Mouse (Mus musculus) large intestine, adult 2 months (tissue): ENCODE results near the gene Elp4. TPM values are rescaled to one million over a fixed set of nuclear protein-coding genes. Genes with fewer than 3 reads are reported as not detected.

Experiments used
- DNase-seq: peaks from one replicate; pipeline ENCODE4 v3.0.0-alpha.2; 2012; ENCODE audit warnings: low read depth, low spot score
- WGBS: fragments of 180-500 bp; shearing (Covaris S2); methylation state at CpG from one replicate; pipeline ENCODE4 v1.1.7; 2018; 5-methylcytosine and 5-hydroxymethylcytosine counted together
- polyA plus RNA-seq: library from polyadenylated mRNA; depleted of rRNA; stranded (reverse); fragments of >200 nt; gene quantifications from 2 replicates; pipeline ENCODE4 v1.2.3, GENCODE M21; 2012

Elp4 gene
- polyA plus RNA-seq, 1 experiment: 2.1 TPM

DNA sequence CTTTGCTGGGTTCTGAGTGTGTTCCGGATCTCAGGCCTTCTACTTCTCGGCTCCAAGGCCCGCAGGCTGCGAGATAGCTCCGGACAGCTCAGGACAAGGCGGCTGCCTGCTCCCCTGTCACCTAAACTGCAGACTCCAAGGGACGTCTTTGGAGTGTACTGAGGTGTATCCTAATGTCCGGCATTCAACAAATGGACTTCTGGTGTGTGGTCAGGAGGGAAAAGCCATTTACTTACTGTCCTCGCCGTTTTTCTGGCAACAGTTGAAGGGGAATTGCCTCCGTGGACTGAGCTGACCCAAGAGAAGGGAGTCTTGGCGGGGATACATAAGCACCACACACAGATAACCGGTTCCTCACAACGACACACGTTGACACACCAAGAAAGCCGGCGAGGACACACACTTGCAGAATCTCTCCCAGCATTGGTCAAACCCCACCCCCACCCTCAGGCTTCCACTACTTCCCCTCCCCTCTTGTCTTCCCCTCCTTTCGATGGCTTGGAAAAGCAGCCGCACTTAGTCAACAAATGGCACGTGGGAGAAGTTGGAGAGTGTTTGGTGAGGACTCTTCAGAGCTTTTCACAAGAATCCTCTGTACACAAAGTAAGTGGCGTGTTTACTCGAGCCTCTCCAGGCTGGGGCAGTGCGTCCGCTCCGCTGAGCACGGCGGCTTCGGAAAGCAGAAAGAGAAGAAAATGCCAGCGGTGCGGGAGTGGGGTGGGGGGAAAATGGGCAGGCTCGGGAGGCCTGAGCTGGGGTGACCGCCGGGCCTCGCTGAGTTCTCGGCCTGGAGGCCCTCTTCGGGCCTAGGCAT lies 230.1 kb downstream of the Elp4 start:
- no peak for DNase-seq

DNA sequence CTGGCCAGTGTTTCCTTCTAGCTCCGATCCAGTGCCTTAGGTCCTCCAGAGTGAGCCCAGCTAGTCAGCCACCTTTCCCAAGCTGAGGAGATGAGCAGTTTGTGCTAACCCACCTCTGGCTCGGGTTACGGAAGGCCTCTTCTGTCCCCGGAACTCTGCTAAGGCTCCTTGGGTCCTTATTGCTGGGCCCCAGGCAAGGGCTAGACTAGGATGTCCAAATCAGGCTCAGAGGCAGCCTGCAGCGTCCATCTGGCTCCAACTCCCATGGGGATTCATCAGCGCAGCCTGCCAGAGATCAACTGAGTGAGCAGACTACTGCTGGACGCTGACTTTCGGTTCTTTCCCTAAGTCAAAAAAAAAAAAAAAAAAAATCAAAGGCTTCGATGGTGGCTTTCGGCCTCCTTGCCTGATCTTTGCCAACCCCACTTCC lies 230.7 kb downstream of the Elp4 start:
- DNase-seq: no peak
- 7% methylated on average over 10 of the region's 10 CpGs for WGBS

More for the DNA sequence above, 230.1 kb downstream of the Elp4 start:
- WGBS: 6% methylated on average over 36 of the region's 36 CpGs

DNA sequence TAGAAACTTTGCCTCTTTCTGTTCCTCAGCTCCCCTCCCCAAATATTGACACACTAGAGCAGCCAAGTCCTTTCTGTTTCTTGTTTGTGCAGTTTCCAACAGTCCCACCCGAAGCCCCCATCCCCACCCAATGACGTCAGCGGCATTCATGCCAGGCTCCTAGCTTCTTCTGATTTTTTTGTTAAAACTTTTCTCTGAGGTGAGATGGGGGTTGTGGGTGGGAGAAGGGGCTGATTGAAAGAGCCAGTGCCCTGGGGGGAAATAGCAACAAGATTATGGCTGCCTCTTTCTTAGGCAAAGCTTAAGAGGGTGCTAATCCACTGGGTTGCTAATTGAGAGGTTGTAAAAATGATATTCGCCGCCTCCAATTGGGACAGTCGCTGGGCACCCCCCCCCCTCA lies 231.3 kb downstream of the Elp4 start:
- no peak for DNase-seq
- WGBS: 3% methylated on average over 6 of the region's 6 CpGs

GRCm38 (mm10) chr2:105672596-105672960 lies 231.8 kb downstream of the Elp4 start:
- 2% methylated on average over 16 of the region's 16 CpGs for WGBS
- DNase-seq: no peak

- no peak for DNase-seq
- 7% methylated on average over 25 of the region's 25 CpGs for WGBS
Observed at GRCm38 (mm10) chr2:105671798-105672595, 232.4 kb downstream of the Elp4 start.

DNA sequence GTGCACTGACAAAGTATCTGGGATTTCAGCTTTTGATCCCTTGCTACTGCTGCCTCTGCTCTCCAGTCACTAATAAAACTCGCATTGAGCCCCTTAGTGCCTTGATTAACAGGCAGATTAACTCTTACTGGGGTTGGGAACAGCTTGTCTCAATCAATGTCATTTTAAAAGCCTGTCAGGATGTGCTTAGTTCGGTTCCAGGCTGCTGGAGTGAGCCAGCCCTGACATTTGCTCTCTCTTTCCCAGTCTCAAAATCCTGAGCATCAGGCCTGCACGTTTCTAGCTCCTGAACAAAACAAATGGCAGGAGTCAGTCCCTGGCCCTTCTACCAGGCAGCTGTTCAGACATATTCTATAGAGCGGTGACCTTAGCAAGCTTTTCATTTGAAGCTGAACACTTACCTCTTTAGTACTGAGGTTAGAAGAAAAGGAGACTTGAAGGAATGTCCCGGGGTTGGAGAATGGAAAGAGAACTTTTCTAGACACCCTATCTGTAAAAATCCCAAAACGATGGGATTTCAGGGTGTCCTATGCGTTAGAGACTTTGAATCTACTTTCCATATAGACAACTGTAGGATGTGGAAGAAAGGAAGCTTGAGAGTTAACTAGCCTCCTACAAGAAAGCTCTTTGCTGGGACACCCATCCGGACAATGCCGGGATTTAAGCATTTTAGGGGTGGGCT lies 233.1 kb downstream of the Elp4 start:
- DNase-seq: no peak
- 6% methylated on average over 9 of the region's 9 CpGs for whole genome bisulfite sequencing

- no peak for DNase-seq
- 11% methylated on average over 6 of the region's 6 CpGs for WGBS
Observed at GRCm38 (mm10) chr2:105670731-105671095, 233.7 kb downstream of the Elp4 start.

- DNase-seq: no peak
- 2% methylated on average over 29 of the region's 29 CpGs for WGBS
Observed at GRCm38 (mm10) chr2:105669881-105670730, 234.3 kb downstream of the Elp4 start.

DNA sequence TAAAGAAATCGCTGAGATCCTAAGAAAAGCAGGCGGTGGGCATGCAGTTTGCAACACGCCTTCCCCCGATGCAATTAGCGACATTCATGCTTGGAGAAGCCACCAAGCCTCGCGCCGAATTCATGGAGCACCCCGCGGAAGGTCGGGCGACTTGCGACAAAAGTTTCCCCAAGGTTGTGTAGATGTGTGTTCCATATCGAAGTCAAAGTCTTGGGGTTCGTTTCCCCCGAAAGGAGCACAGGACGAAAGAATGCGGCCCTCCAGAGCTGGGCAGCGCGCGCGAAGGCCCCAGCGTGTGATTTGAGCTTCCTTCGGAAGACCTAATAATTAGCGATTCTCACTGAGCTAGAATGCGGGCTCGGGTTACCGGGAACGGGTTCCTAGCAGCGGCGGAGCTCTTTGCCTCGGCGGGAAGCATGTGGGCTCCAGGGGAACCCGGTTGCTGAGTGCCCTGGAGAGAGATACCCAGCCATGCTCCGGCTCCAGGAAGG lies 234.9 kb downstream of the Elp4 start:
- no peak for DNase-seq
- WGBS: 3% methylated on average over 35 of the region's 35 CpGs

DNA sequence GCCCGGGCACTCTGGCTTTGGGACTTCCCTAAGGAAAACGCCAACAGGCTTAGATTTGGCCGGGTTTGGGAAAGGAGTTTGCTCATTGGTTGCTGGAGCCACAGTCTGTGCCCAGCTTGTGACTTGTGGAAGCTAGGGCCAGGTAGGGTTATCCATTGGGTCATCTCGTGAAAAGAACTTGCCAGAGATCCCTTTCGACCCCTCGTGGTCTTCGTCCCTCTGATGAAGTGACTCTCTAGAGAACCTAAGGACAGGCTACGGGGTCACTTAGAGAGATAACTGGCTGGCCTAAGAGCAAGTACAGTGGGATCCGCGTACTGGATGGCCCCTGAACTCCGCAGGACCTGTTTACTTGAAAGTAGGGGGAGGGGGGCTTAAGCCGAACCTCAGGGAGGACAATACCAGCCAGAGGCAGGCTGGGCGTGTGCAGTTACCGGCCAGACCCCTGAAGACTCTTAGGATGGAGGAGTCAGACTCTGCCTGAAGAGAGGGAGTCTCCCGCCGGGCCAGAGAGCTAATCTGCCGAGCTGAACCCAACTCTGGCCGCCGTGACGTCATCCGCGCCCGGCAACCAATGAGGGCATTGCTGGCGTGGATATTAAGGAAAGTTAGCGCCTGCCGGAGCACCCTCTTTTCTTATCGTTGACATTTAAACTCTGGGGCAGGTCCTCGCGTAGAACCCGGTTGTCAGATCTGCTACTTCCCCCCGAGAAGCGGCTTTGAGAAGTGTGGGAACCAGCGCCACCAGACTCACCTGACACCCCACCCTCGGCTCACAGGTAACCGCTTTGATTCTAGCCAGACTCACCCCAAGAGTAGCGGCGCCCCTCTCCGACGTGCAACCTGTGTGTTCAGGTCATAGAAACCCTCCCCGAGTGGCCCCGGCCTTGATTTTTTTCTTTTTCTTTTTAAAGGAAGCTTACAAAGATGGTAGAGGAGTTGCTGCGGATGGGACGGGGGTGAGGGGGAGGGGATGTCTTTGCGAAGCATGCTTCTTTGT lies 235.8 kb downstream of the Elp4 start, which contains the start of gene Pax6:
Pax6 (plus strand) TSS at position 630 of the 1,000 bp plus-strand sequence.
- no peak for DNase-seq
- WGBS: 3% methylated on average over 44 of the region's 44 CpGs

DNA sequence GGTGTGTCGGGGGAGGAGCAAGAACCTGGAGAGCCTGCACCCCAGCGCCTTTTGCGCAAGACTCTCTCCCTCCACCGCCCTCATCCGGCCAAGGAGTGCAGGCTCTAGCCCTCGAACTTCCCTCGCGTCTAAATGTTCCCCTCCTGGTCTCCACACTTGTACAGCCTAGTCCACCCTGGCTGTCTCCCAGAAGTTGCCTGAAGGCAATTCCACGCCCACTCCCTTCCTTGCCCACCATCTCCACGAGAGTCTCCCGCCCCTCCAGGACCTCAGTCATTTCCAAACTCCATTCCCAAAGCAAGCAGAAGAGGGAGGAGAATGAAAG lies 236.8 kb downstream of the Elp4 start:
- no peak for DNase-seq
- 0% methylated on average over 11 of the region's 11 CpGs for WGBS

- no peak for DNase-seq
- 2% methylated on average over 41 of the region's 41 CpGs for WGBS
Observed at GRCm38 (mm10) chr2:105666763-105667625, 237.4 kb downstream of the Elp4 start.

GRCm38 (mm10) chr2:105666331-105666730 lies 238.0 kb downstream of the Elp4 start:
- no peak for DNase-seq
- 5% methylated on average over 6 of the region's 6 CpGs for WGBS

- DNase-seq: no peak
- 6% methylated on average over 5 of the region's 5 CpGs for WGBS
Observed at GRCm38 (mm10) chr2:105665491-105666250, 238.7 kb downstream of the Elp4 start.

DNA sequence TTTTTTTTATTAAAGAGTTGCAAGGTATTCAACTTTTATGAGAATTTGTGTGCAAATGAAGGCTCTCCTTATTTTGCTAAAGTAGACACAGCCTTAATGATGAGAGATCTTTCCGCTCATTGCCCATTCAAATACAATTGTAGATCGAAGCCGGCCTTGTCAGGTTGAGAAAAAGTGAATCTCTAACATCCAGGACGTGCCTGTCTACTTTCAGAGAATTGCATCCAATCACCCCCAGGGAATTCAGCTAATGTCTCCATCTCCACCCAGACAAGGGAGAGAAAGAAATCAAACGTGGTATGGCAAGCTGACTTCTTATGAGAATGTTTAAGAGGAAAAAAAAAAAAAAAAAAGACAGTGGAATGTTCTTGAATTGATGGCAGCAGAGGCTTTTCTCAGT lies 239.4 kb downstream of the Elp4 start:
- DNase-seq: no peak
- 11% methylated on average over 5 of the region's 5 CpGs for WGBS

GRCm38 (mm10) chr2:105663101-105663511 lies 241.3 kb downstream of the Elp4 start:
- DNase-seq: no peak
- WGBS: 5% methylated on average over 10 of the region's 10 CpGs

DNA sequence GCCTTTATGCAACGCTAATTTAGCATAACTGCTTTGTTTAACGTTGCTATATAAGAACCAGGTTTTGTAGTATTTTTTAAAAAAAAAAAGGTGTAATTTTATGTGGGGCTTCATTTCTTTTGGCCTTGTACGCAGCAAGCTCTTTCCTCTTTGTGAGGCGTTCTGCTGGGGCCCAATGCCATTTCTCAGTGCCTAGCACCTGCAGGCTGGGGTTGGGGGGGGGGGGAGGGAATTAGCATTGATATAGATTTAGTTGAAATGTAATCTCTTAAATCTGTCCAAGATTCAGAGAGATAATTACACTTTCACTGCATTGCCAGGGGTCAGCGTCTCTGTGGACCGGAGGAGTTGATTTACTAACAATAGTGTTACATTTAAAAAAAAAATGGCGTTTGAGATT lies 241.8 kb downstream of the Elp4 start:
- DNase-seq: no peak
- WGBS: 6% methylated on average over 7 of the region's 7 CpGs
